Mouse (Mus musculus): Measurements from ENCODE around the gene Map2k4.

The Map2k4 gene

DNA sequence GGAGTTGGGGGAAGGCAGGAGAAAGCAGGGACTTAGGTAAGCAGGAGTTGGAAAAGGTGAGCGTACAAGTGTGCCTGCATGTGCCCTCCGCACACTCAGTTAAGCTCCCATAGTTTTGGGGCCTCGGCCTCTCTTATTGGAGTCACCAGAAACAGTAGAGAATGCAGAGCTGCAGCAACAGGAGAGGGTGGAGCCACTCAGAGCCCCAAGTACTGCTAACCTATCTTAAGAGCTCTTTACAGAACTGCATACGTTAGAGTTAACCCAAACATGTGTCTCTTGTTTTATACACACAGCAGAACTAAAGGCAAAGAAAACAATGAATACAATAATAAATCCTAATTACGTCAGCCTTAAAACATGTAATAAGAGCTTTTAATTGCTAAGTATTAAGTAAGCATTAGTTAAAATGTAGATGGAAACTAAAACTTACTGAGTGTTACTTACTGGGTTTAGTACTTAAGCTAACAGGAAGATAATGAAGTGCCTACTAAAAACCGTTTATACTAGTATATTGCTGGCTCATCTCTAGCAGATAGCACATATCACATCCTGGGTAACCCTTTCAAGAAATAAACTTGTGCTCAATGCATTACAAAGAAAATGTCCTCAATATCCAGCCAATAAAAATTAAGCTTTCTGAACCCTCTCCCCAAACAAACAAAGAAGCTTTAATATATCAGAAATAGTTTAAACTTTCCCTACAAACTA, 14.0 kb downstream of the Map2k4 start:
- DNase-seq (ENCODE audit: low spot score in 2 of 2), result no peak

DNA sequence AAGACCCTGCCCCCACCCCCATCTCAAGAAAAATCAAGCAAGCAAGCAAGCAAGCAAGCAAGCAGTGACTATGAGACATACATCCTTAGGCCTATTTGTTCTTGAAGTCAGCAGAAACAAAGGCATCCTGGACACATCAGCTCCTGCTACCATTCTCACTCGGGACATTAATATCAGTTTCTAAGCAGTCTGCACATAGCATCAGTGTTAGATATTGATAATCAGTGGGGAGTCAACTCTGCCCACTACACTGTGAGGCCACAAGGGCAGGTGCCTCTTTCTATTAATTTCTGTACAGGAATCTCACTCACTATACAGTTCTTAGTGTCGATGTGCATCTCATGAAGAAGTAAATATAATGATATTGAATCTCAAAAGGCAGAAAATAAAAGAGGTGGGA, 14.6 kb downstream of the Map2k4 start:
- DNase-seq (ENCODE audit: low spot score in 2 of 2), result no peak

DNA sequence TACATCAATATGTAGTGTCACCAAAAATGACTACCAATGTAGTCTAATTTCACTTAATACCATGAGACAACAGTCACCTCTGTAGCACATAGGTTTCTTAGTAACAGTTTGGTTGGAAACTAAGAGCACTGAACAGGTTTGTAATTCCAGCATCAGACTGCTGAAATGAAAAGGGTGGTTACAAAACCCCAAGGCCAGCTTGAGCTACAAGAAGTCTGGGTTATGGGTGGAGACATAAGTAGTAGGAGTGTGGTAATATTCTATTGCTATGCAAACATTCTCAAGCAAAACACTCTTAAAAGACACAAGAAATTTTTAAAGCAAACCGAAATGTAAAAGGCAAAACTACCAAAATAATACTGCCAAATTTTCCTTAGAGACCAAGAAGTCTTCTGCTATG, 16.6 kb downstream of the Map2k4 start:
- no peak for DNase-seq (ENCODE audit: low spot score in 2 of 2)

DNA sequence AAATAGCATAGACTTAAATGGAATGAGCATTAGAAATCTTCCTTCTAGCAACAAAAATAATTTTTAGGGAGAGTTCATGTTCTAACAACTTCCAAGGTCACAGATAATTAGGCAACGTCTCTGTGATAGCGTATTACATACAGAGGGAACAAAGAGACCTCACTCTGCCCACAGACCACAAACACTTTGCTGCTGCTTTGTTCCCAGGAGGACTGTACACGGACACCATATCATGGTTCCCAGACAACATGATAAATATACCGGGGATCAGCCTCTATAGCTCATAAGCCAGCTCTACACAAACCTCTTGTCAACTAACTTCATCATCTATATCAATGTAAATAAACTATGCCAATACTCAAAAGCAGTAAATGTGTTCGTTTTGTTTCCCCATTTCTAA, 18.1 kb downstream of the Map2k4 start:
- no peak for DNase-seq (ENCODE audit: low spot score in 2 of 2)

DNA sequence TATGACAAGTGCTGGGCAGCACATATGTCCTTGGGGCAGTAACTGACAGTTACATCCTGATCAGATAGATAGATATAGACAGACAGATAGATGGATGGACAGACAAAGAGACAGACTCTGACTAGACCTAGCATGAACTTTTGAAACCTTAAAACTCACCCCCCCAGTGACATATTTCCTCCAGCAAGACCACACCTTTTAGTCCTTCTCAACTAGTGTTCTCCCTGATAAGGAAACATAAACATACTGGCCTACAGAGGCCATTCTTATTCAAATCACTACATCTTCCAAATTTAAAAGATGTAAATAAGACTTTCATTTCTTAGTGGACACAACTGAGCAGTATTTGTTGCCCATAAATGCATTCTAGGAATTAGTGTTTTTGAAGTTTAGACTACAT, 19.7 kb downstream of the Map2k4 start:
- no peak for DNase-seq (ENCODE audit: low spot score in 2 of 2)

DNA sequence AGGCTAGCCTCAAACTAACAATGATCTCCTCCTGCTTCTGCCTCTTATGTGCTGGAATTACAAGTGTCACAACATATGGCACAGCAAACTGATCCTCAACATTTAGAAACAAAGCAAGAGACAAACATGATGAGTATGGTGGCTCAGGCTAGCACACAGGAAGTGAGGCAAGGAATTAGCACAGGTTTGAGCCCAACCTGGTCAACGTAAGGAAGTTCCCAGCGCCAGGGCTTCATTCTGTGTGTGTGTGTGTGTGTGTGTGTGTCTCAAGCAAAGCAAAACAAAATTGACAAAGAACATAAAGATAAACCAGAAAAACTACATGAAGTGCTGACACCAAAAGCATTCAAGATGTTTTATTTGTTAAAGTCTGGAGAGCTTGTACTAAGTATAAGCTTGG, 27.2 kb downstream of the Map2k4 start:
- no peak for DNase-seq (ENCODE audit: low spot score in 2 of 2)

DNA sequence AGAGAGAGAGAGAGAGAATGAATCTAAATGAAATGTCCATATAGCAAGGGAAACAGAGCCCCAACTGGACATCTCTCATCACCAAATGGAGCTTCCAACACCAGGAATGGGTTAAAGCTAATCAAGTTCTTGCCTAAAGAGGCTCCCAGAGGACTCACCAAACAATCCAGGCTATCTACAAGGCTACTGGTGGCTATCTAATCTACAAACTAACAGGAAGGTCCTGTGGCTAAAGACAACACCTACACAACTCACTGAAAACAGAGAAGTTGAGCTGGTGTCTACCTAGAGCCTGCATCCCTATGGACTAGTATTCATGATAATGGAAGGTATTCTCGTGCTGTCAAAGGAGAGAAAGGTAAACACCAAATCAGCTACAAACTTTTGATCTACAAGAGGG, 28.7 kb downstream of the Map2k4 start:
- DNase-seq (ENCODE audit: low spot score in 2 of 2), result no peak

DNA sequence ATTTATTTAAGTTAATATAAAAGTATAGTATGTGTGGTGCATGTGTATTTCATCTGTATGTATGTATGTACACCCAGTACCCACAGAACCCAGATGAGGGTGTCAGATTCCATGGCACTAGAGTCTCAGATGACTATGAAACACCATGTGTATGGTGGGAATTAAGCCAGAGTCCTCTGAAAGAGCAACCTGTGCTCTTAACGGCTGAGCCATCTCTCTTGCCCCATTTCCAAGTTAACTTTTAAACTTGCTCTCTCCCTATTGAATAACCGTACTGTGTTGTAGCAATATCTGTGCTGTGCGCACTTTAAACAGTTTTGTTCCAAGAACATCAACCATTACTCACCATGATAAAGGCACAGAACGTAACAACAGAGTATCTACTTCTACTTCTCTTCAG, 33.9 kb downstream of the Map2k4 start:
- DNase-seq (ENCODE audit: low spot score in 2 of 2), result no peak

DNA sequence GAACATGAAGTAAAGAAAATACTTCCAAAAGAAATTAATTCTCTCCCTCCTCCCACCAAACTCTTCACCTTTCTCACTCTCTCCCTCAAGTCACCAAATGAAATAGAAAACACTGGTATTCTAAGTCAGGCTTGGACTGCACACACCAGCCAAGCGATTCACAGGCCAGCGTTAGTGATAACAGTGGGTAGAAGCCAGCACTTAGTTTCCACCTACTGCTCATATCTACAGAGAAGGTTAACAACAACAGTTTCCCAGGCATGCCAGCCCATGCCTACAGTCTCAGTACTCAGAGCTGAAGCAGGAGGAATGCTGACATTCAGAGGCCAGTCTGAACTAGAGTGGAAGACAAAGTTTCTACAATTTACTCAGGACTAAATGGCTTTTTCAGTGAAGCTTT, 34.5 kb downstream of the Map2k4 start:
- DNase-seq (ENCODE audit: low spot score in 2 of 2), result no peak

DNA sequence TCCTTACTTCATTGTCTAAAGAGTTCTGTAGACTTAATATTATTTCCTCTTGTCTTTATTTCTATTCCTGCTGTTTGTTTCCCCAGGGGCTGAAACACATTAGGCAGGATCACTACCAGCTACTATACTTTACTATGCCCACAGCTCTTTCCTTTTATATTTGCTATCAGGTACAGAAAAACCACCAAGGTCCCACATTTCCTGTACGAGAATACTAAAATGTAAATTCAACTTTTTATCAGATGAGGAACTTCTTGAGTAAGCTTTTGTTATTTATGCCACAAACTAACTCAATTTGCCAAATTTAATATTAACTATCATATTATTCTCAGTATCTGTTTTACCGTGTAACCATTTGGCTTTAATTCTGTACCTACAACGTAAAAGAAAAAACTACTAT, 37.6 kb downstream of the Map2k4 start:
- no peak for DNase-seq (ENCODE audit: low spot score in 2 of 2)

DNA sequence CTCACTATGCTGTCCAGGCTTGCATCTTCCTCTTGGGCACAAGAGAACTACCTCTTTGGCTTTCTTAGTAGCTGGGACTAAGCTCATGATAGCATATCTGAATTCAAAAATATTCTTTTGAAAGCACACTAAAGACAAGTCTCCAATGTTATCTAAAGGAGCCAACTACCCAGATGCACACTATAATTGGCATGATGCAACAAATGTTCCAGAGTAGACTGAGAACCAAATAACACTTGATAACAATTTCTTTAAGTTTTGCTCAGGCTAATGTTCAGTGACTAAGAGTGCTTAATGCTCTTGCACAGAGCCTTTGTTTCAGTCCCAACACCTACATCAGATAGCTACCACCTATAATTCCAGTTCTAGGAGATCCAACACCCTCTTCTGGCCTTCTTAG, 40.7 kb downstream of the Map2k4 start:
- no peak for DNase-seq (ENCODE audit: low spot score in 2 of 2)

DNA sequence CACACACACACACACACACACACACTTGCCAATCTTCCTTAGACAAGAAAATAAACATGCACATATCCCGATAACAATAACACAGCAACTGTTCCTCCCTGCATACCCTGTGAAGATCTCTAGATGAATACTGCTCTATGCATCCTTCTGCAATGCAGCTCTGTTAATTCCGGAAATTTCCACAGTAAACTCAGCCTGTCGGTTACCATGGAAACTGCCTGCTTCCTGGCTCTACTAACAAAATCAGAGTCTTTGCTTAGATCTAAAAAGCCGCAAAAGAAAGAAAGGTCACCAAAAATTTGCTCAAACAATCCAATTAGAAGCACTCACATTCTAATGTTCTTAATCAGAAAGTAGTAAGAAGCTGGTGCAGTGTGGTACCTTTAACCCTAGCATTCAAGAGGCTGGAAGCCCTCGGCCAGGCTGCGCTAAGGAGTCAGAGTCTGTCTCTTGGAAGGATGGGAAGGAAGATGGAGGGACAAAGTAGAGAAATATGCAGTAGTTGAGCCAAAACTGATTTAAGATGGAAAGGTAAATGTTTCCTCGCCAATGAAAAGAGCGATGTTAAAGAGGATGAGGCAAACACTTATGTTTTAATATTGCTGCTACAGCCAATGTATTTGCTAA, 42.3 kb downstream of the Map2k4 start:
- no peak for DNase-seq (ENCODE audit: low spot score in 2 of 2)

DNA sequence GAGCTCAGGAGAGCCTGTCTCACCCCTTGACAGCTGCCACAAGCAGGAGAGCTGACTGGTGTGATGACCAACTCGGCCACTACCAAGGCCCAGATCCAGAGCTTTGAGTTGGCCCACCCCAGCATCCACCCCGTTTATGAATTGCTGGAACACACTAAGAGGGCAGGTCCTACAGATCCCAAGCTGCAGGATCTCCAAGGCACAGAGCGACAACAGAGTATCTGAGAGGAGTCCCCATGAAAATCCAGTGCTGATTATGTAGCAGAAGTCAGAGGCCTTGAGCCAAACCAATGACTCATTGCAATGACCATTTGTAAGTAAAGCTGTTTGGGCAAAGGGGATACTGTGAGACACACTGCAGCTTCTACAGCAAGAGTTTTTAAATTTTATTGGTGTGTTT, 44.2 kb downstream of the Map2k4 start:
- DNase-seq (ENCODE audit: low spot score in 2 of 2), result no peak

DNA sequence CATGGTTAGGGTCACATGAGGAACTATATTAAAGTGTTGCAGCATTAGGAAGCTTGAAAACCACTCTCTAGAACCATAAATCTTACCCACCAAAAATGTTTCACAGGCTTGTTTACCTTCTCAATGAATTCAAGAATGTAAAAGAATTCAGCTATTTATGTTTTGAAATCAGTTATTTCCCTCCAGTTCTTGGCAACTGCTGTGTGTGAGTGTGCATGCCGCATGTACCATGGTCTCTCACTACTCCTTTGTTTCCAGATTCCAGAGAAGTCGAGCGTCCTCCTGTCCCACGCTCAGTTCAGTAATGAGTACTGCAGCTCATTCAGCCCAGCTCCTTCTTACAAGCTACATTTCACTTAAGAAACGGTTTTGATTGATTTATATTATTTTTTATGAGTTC, 47.3 kb downstream of the Map2k4 start:
- DNase-seq (ENCODE audit: low spot score in 2 of 2), result no peak

DNA sequence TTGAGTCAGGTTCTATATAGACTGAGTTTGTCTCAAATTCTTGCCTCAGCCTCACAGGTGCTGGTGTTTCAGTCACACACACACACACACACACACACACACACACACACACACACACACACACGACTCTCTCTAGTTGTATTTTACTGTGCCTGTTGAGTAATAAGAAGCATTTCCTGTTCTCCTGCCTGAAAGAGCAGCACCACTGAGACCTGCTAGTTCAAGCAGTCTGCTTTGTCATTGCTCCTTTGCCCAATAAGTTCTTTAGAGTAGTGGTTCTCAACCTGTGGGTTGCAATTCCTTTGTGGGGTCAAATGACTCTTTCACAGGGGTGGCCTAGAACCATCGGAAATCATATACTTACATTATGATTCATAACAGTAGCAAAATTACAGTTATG, 47.7 kb downstream of the Map2k4 start:
- no peak for DNase-seq (ENCODE audit: low spot score in 2 of 2)

DNA sequence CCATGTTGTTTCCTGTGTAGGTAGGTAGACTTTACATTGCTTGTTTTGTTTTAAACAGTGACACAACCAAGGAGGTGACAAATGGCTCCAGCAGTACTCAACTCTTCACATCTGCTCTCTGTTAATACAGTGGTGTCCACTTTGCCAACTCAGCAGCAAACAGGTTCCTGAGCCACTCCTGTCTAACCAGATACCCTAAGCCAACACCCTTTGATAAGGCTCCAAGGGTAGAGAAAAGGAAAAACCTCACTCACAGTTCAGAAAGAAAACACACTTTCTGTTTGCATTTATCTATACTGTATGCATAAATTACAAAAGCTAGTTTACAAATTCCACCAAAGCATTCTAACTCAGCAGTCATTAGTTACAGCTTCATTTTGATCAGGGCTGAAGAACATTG, 48.2 kb downstream of the Map2k4 start:
- DNase-seq (ENCODE audit: low spot score in 2 of 2), result no peak

DNA sequence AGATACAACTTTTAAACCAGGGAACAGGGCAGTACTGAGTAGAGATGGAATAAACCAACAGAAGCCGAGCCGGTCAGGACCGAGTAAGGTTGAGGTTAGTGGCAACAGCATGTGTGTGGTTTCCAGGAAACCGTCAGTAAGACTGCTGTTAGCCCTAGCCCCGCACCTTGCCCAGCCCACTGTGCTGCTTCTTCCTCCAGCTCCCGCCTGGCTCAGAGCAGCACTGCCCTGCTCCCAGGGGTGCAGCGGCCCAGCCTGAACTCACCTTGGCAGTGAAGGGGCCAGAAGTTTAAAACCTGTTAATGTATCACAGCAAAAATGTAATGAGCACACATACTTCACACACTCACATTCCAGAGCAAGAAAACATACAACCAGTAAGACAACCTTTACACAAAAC, 53.4 kb downstream of the Map2k4 start:
- DNase-seq (ENCODE audit: low spot score in 2 of 2), result no peak

DNA sequence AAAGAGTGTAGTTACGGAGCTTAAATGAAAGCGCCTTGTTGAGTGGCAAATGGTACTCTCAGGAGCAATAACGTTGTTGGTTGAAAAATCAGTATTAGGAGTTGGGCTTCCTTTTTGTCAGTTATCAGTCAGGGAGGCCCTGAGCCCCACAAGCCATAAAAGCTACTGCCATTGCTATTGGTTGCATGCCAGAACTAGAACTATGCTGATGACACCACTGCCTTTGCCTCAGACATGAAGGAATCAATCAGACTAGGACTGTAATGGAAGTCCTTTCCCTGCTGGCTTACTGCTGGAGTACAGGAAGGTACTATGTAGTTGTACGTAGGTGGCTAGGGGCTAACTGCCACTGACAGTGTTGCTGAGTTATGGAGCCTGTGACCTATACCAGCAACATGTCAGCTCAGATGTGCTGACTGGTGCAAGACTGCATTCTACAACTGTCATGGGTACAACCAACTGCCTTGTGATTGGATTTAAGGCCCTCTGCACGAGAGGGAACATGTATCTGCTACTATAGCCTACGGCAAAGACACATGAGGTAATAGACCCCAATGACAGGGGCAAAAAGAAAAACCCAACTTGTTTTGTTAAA, 58.4 kb downstream of the Map2k4 start:
- DNase-seq (ENCODE audit: low spot score in 2 of 2), result no peak

DNA sequence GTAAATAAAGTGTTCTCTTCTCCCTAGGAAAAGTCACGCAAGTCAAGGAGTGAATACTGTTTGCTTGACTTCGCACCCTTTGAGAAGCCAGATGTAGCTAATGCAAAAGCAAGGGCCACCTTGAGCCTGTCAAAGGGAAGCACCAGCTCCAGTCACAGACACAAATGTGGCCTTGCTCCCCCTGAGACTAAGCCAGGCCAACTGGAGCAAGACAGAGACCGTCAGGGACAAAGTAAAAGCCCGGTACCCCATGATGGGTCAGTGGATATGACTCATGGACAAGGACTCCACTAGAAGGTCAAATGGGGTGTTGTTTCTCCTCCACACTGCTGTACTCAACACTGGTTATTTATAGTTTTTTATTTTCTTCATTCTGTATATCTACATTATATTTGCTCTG, 59.2 kb downstream of the Map2k4 start:
- DNase-seq (ENCODE audit: low spot score in 2 of 2), result no peak

DNA sequence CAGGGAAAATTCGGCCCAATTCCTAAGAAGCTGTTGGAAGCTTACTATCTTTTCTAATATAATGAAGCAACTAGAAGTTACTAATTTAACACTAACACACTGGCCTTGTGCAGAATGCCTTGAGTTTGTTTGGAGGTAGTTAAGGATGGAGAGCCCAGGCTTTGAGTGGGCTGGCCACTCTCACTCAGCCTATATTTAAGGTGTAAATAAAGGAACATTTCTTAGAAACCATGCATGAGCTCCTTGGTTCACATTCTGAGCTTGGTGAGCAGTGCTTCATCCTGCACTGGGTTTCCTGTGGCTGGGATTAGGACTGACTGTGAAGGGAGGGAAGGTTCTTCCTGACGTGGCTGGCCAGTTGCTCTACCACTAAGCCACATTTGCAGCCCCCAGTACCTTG, 64.4 kb downstream of the Map2k4 start:
- DNase-seq (ENCODE audit: low spot score in 2 of 2), result no peak

DNA sequence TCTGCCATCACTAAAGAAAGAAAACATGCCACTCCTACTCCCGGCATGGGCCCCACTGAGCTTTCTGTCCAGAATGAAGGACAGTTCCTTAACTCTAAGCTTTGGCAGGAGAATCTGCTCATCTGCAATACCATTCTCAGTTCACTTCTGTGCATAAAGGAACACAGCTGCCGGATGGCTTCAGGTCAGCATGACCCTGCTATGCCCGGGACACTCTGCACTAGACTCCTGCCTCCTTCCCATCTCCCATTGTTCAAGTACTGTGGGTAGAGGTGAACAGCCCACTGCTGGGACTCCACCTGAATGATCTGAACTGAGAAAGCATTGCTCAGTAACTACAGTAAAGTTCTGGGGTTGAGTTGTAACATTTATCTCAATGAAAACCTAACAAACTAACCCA, 66.5 kb downstream of the Map2k4 start:
- no peak for DNase-seq (ENCODE audit: low spot score in 2 of 2)

DNA sequence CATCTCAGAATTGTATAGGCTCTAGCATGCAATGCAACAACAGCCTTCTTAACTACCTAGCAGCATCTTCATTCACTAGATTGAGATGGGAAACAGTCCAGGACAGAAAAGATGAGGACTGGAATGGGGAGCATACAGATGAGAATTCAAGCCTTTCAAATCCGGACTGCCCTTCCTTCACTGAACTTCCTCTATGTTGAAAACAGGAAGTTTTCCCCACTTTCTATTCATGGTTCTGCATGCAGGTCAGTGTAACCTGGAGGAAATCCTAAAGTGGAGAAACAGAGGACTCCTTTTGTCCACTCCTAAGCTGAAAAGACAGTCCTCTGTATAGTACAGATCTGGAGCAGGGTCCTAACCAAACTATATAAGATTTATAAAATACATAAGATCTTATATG, 68.1 kb downstream of the Map2k4 start:
- DNase-seq (ENCODE audit: low spot score in 2 of 2), result no peak

DNA sequence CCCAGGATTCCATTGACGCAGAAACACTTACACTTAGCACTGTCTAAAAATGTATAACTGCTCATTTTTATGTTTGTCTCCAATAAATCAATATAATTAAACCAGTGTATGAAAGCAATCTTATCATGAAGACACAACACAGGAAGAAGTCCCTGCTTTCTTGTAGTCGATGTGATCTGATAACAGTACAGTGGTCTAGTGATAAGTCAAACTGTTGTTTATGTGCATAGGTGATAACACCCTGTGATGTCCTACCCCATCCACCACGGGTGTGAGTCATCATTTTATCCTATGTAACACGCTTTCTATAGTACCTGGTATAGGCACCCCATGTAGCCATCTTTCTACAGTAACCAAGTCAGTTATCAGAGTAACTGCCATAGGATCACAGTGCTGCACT, 74.3 kb downstream of the Map2k4 start:
- DNase-seq (ENCODE audit: low spot score in 2 of 2), result no peak
